Mouse (Mus musculus): ENCODE results near the gene Shtn1. TPM values are rescaled to one million over a fixed set of nuclear protein-coding genes. Genes with fewer than 3 reads are reported as not detected.

Shtn1 gene
- 15.9 and 19.1 TPM in 2 replicates for total RNA-seq (2021)
- long read RNA-seq, transcript Shtn1-201 (17 exons, 3,974 nt) = major isoform, 9 of 11 reads
- long read RNA-seq, partial matches to known transcripts = 1 of 11 reads
- long read RNA-seq, other reads (novel, unspliced or antisense) = 1 of 11 reads

- DNase-seq = peak; percentile 64
These were observed at the start of gene Shtn1 for GRCm38 (mm10) chr19:59075472-59076101. TSS of gene Shtn1 (minus strand) at chr19:59076100.

DNA sequence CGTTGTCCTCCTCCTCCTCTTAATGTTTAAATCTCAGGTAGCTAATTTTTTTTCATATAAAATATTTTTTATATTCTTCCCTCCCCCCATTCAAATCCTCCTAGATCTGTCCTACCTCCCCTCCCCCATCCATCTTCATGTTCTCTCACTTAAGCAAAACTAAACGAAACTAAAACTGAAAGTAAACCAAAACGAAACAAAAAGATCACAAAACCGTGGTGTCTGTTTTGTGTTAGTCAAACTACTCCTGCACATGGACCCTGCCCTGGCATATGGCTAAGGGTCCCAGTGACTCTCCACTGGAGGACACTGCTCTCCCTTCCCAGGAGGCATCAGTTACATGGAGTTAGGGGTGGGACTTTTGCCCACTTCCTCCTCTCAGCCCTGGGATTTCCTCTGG lies 38.3 kb upstream of the Shtn1 start:
- no peak for DNase-seq

DNA sequence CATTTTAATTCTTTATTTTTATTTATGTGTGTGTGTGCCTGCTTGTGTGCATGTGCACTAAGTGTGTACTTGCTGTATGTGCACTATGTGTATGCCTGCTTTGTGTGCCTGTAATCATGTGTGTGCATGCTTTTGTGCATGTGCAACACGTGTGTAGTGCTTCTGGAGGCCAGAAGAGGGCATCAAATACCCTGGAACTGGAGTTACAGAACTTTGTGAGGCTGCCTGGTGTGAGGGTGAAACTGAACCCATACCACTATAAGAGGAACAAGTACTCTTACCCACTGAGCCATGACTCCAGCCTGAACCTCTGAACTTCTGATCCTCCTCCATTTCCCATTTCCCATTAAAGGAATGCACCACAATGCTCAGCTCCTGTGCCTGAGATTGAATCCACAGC lies 34.0 kb upstream of the Shtn1 start:
- DNase-seq = no peak

GRCm38 (mm10) chr19:59098315-59098714 lies 22.4 kb upstream of the Shtn1 start:
- DNase-seq = no peak

DNA sequence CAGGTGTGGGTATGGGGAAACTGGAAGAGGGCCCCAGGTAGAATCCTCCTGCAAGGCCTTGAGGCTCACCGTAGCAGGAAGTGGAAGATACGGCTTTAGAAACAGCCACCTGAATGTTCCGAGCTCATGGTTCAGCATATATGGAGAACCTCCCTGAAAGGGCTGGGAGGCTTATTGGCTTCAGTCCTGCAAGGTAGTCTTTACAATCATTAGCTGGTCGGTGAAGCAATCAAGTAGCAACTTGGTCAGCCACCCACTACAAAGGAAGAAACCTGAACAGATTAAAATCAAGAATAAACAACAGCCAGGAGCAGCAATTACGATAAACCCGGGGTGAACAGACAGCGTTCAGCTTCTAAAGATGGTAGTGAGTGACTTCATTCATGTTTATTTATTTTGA lies 16.4 kb upstream of the Shtn1 start:
- no peak for DNase-seq

GRCm38 (mm10) chr19:59090337-59090736 lies 14.4 kb upstream of the Shtn1 start:
- no peak for DNase-seq

DNA sequence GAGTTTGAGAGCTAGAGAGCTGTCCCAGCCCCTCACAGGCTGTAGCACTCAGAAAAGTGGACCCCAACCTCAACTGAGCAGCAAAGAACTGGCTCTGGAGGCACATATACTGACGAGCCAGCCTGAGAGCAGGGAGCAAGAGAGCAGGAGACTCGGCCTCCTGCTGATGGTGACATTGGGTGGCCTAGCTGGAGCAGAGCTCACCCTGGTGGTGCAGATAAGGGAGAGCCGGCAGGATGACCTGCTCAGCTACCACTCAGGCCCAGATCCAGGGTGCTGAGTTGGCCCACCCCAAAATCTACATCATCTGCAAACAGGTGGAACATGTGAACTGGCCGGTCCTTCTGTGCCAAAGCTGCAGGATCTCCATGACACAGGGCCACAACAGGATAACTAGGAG lies 8.4 kb upstream of the Shtn1 start:
- no peak for DNase-seq

GRCm38 (mm10) chr19:59076131-59076530 lies 231 bp upstream of the Shtn1 start:
- no peak for DNase-seq

DNA sequence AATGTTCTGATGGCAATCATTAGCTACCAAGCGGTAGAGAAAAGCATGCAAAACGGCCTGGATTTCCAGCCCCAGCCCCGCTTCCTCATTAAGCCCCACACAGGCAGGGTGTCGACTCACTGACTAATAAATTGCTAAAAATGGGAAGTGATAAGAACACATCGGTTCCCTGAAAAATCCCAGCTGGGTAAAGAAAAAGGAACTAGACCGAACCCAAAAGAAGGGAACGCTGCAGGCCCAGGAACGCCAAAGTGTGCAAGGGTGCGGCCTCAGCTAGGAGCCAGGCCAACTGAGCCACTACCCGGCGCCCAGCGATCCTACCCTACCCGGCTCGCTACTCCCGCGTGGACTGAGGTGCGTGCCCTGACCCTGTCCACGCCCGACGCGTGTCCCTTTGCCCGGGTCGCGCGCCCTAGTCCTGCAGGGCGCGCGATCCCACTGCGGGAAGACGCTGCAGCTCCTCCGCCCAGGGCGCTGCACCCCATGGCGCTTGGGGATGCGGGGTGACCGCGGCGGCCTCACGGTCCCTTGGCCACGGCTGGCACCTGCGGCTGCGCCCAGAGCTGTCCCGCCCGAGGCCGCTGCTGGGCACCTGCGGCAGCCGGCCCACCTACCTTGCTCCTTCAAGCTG lies 944 bp downstream of the Shtn1 start:
- peak; percentile 36 for DNase-seq

DNA sequence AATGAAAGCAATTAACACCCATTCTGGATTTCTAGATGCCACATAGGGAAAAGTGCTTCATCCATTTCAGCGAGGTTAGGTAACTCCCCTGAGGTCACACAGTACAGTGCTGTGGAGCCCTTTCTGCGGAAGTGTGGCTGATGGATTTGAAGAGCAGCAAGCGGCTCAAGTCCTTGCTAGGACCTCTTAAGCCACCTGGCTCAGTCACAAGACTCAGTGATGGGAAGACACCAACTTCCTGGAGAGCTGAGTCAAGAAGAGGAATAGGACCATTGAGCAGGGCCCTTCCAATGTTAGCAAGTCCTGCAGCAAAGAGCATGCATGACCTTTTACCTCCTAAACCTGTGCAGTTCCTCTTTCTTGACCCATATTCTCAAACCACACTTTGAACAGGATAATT lies 1.5 kb downstream of the Shtn1 start:
- DNase-seq = no peak

DNA sequence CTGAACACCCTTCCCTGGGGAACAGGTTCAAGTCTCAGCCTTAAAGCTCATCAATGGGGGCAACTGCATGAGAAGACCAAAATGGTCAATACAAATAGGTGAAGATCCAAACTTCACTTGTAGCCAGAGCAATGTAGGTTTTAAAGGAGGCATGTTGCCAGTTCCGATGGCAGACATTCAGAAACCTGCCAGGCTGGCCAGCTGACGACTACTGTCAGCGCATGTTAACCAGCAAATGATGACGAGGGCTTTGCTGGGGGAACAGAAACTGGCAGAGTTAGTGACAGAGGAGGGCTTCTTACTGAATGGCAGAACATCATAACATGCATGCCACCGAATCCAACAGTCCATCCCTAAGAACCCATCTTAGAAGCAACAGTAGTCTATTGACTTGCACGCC lies 2.9 kb downstream of the Shtn1 start:
- DNase-seq = no peak

DNA sequence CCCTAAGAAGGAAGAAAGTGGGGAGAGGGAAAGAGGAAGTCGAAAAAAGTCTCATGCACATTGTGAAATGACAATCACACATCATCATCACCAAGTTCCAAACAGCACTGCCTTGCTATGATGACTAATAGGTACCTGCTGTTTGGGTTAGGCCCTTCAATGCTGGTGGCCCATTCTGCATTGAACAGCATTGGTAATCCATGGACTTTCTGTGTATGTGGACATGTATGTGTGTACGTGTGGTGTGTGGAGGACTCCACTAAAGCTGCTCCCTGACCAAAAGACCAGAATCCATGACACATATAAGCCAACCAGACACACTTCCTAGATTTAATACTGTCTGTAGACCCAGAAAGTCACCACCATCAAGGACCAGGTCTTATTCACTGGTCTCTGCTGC lies 3.9 kb downstream of the Shtn1 start:
- DNase-seq = no peak

GRCm38 (mm10) chr19:59071396-59071795 lies 4.5 kb downstream of the Shtn1 start:
- peak; percentile 5 for DNase-seq

- no peak for DNase-seq
These were observed 8.2 kb downstream of the Shtn1 start for GRCm38 (mm10) chr19:59067652-59068051.

GRCm38 (mm10) chr19:59066670-59067069 lies 9.2 kb downstream of the Shtn1 start:
- no peak for DNase-seq

DNA sequence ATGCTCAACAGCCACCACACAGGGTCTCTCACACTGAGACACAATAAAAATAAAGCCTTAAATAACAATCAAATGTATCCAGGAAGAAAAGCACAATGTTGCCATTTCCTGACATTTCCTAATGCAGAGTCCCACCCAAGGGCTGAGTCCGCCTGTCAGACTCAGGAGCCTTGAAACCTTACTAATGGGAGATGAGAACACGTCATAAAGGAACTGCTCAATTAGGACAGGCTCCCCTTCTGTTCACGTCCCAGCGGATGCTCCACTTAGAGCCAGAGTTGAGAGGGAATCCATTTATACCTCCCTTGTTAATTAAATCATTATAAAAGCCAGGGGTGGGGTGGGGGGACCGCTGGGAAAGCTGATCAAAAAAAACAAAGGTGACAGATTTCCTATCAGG lies 9.8 kb downstream of the Shtn1 start:
- DNase-seq = no peak

- DNase-seq = no peak
These were observed 11.3 kb downstream of the Shtn1 start for GRCm38 (mm10) chr19:59064616-59065015.

DNA sequence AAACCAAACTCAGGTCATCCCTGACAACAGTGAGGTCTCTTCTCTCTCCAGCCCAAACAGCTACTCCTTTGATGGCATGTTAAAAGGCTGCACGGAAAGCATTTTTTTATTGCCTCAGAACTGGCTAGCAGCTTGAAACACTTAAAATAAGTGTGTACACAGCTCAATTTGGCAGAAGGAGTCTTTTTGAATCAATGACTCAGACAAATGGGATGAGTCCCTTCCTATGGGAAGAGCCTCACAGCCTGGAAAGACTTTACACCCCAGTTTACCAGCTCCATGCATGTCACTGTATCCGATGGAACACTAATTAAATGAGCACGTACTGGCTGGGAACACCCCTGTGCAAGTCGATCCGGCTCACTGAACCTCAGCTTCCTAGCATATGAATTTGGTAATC lies 12.3 kb downstream of the Shtn1 start:
- DNase-seq = no peak

DNA sequence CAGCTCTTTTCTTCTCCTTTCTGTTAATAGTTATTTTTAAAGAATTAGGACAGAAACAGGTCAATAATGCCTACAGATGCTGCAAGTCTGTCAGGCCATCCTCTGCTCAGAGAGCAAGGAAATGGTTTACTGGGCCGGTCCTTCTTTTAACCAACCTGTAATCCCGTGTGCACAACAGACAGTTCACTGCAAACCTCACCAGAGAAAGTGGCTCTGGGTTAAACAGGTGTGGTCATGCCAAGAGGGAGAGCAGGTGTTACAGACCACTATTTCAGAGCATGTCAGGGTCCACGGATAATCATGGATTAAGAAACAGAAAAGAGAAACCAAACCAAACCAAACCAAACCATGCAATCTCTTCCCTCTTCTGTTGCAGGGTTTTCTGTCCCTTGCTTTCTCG lies 17.8 kb downstream of the Shtn1 start:
- DNase-seq = no peak

- no peak for DNase-seq
These were observed 18.5 kb downstream of the Shtn1 start for GRCm38 (mm10) chr19:59057366-59057765.

GRCm38 (mm10) chr19:59054632-59054951 lies 21.3 kb downstream of the Shtn1 start:
- DNase-seq = no peak

GRCm38 (mm10) chr19:59053931-59054631 lies 21.8 kb downstream of the Shtn1 start:
- no peak for DNase-seq

- DNase-seq = no peak
These were observed 23.0 kb downstream of the Shtn1 start for GRCm38 (mm10) chr19:59052783-59053490.
